Mouse (Mus musculus) urinary bladder, postnatal 25 days (tissue): ENCODE results near the gene Fam131a.
A peak's percentile ranks its signal among the peaks of the same experiment; 100 is the strongest.

Experiments used
- DNase-seq: peaks from one replicate; pipeline ENCODE4 v3.0.0; 2022; ENCODE audit warnings: low spot score

The Fam131a gene

DNA sequence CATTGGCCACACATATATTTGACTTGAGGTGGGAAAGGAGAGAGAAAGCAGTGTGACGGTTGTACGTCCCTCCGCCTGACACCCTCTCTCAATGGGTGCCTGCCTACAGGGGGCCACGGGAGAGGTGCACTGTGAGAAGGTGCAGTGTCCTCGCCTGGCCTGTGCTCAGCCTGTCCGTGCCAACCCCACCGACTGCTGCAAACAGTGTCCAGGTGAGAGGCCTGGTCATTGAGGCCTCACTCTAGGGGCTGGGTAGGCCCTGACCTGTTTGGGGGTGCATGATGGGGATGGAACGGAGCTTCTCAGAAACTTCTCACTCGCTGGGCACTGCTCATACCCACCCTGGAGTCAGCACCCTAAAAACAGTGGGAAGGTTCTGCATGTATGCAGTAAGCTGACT, 46.8 kb downstream of the Fam131a start:
- no peak for DNase-seq

DNA sequence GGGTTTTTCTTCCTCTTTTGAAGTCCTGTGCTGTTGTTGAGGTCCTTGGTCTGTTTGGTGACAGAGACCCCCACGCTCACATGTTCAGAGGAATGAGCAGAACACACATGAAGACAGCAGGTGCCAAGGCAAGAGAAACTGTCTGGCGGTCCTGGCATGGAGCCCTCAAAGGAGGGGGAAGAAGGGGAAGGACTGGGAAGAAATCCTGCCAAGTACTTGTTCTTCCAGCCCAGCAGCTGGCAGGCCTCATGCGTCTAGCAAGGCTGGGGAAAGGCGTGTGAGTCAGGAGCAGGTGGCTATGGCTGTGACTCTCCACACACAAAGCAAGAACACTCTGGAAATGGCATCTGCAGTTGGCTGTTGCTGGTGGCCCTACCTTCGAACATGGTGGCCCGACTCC, 53.6 kb downstream of the Fam131a start:
- DNase-seq: peak; percentile 46

DNA sequence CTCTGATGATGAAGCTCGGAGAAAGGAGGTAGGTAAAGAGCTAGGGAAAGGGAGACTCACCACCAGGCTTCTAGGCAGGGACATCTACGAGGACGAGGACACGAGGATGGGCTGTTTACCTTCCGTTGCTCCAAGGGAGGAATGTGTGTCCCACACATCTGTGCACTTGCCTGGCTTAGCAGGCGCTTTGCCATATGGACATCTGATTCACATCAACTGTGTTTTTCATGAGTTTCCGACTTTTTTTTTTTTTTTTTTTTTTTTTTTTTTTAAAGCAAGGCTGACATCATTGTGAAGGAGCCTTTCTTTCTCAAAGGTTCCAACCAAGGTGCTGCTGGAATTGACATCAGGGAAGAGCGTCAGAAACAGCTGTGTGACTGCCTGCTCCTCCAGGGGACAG, 57.5 kb downstream of the Fam131a start:
- no peak for DNase-seq
